Mouse (Mus musculus): ENCODE results near the gene Dach1. TPM values are rescaled to one million over a fixed set of nuclear protein-coding genes. Genes with fewer than 3 reads are reported as not detected.

Gene Dach1
- polyA plus RNA-seq (2017; shearing (Covaris generic)): not detected

GRCm38 (mm10) chr14:98169421-98170076 is at the start of gene Dach1:
Gene Dach1 (minus strand): TSS chr14:98169765.

Data from CD4-positive, CD25-positive, alpha-beta regulatory T cell, adult 9 weeks (primary cell).